Mouse (Mus musculus): Measurements from ENCODE around the gene 5730596B20Rik. TPM values are rescaled to one million over a fixed set of nuclear protein-coding genes. Genes with fewer than 3 reads are reported as not detected.

The 5730596B20Rik gene
- polyA plus RNA-seq, 1 experiment from 2014 or later: not detected

GRCm38 (mm10) chr6:52200073-52200750 is 22.9 kb downstream of the 5730596B20Rik start:
- Histone ChIP-seq H3K4me2 (ENCODE audit: low read length) (no peak overlapping the region), H3K4me3 (ENCODE audit: low read depth, low read length) (no peak overlapping the region), H3K36me3 (ENCODE audit: control insufficient read depth, insufficient read depth, low read length) (no peaks in the 10 kb centered on the region), H3K4me1 (ENCODE audit: control insufficient read depth, insufficient read depth, low read length) (peaks cover 3% of the 10 kb centered on the region; the same call in 1 of the 2 replicates), H3K9me3 (replicated peaks; ENCODE audit: control insufficient read depth, low read length, poor library complexity, severe bottlenecking) (no peaks in the 10 kb centered on the region), H3K27me3 (ENCODE audit: control insufficient read depth, insufficient read depth, low read depth, low read length) (peaks cover 91% of the 10 kb centered on the region), H3K9ac (ENCODE audit: low read depth, low read length) (no peak overlapping the region), H3K27ac (ENCODE audit: low read length) (no peak overlapping the region)
- no peak for ATAC-seq
- 2% methylated on average over 30 of the region's 30 CpGs for WGBS

GRCm38 (mm10) chr6:52200751-52201250 is 23.5 kb downstream of the 5730596B20Rik start:
- peaks cover 3% of the 10 kb centered on the region; the same call in 1 of the 2 replicates for H3K4me1 ChIP-seq (ENCODE audit: control insufficient read depth, insufficient read depth, low read length)
- no peak for ATAC-seq
- H3K27ac ChIP-seq (ENCODE audit: low read length): no peak overlapping the region
- peaks cover 92% of the 10 kb centered on the region for H3K27me3 ChIP-seq (ENCODE audit: control insufficient read depth, insufficient read depth, low read depth, low read length)
- H3K36me3 ChIP-seq (ENCODE audit: control insufficient read depth, insufficient read depth, low read length): no peaks in the 10 kb centered on the region
- no peak overlapping the region for H3K9ac ChIP-seq (ENCODE audit: low read depth, low read length)
- H3K4me2 ChIP-seq (ENCODE audit: low read length): no peak overlapping the region
- WGBS: 5% methylated on average over 10 of the region's 10 CpGs
- H3K9me3 ChIP-seq (replicated peaks; ENCODE audit: control insufficient read depth, low read length, poor library complexity, severe bottlenecking): no peaks in the 10 kb centered on the region
- no peak overlapping the region for H3K4me3 ChIP-seq (ENCODE audit: low read depth, low read length)

GRCm38 (mm10) chr6:52201269-52201668 is 24.0 kb downstream of the 5730596B20Rik start:
- 13% methylated on average over 1 of the region's 1 CpGs for WGBS
- H3K27ac ChIP-seq (ENCODE audit: low read length): no peak overlapping the region

GRCm38 (mm10) chr6:52202362-52203120 is 25.2 kb downstream of the 5730596B20Rik start:
- H3K27ac ChIP-seq (ENCODE audit: low read length): no peak overlapping the region
- WGBS: 3% methylated on average over 22 of the region's 22 CpGs
- peaks cover 91% of the 10 kb centered on the region for H3K27me3 ChIP-seq (ENCODE audit: control insufficient read depth, insufficient read depth, low read depth, low read length)
- H3K9me3 ChIP-seq (replicated peaks; ENCODE audit: control insufficient read depth, low read length, poor library complexity, severe bottlenecking): no peaks in the 10 kb centered on the region
- no peak overlapping the region for H3K9ac ChIP-seq (ENCODE audit: low read depth, low read length)
- H3K36me3 ChIP-seq (ENCODE audit: control insufficient read depth, insufficient read depth, low read length): no peaks in the 10 kb centered on the region
- no peak for ATAC-seq
- H3K4me1 ChIP-seq (ENCODE audit: control insufficient read depth, insufficient read depth, low read length): peaks cover 3% of the 10 kb centered on the region; the same call in 1 of the 2 replicates
- H3K4me3 ChIP-seq (ENCODE audit: low read depth, low read length): no peak overlapping the region
- H3K4me2 ChIP-seq (ENCODE audit: low read length): no peak overlapping the region

More at GRCm38 (mm10) chr6:52201269-52201668, 24.0 kb downstream of the 5730596B20Rik start:
- no peak overlapping the region for H3K4me3 ChIP-seq (ENCODE audit: low read depth, low read length)
- H3K9ac ChIP-seq (ENCODE audit: low read depth, low read length): no peak overlapping the region
- peaks cover 92% of the 10 kb centered on the region for H3K27me3 ChIP-seq (ENCODE audit: control insufficient read depth, insufficient read depth, low read depth, low read length)
- no peaks in the 10 kb centered on the region for H3K36me3 ChIP-seq (ENCODE audit: control insufficient read depth, insufficient read depth, low read length)
- peaks cover 3% of the 10 kb centered on the region; the same call in 1 of the 2 replicates for H3K4me1 ChIP-seq (ENCODE audit: control insufficient read depth, insufficient read depth, low read length)
- no peak for ATAC-seq
- no peak overlapping the region for H3K4me2 ChIP-seq (ENCODE audit: low read length)
- H3K9me3 ChIP-seq (replicated peaks; ENCODE audit: control insufficient read depth, low read length, poor library complexity, severe bottlenecking): no peaks in the 10 kb centered on the region

- Histone ChIP-seq H3K27ac (ENCODE audit: low read length) (no peak overlapping the region), H3K36me3 (ENCODE audit: control insufficient read depth, insufficient read depth, low read length) (no peaks in the 10 kb centered on the region), H3K9ac (ENCODE audit: low read depth, low read length) (no peak overlapping the region), H3K9me3 (replicated peaks; ENCODE audit: control insufficient read depth, low read length, poor library complexity, severe bottlenecking) (no peaks in the 10 kb centered on the region), H3K4me3 (ENCODE audit: low read depth, low read length) (no peak overlapping the region), H3K4me2 (ENCODE audit: low read length) (no peak overlapping the region), H3K27me3 (ENCODE audit: control insufficient read depth, insufficient read depth, low read depth, low read length) (peaks cover 88% of the 10 kb centered on the region), H3K4me1 (ENCODE audit: control insufficient read depth, insufficient read depth, low read length) (peaks cover 3% of the 10 kb centered on the region; the same call in 1 of the 2 replicates)
- under 1% methylated on average over 10 of the region's 10 CpGs for WGBS
- no peak for ATAC-seq
These were observed 25.7 kb downstream of the 5730596B20Rik start for GRCm38 (mm10) chr6:52203121-52203370.

- Histone ChIP-seq H3K27ac (ENCODE audit: low read length) (no peak overlapping the region), H3K9me3 (replicated peaks; ENCODE audit: control insufficient read depth, low read length, poor library complexity, severe bottlenecking) (no peaks in the 10 kb centered on the region), H3K36me3 (ENCODE audit: control insufficient read depth, insufficient read depth, low read length) (no peaks in the 10 kb centered on the region), H3K4me1 (ENCODE audit: control insufficient read depth, insufficient read depth, low read length) (peaks cover 3% of the 10 kb centered on the region; the same call in 1 of the 2 replicates), H3K4me3 (ENCODE audit: low read depth, low read length) (no peak overlapping the region; the same call in 1 of the 2 replicates), H3K4me2 (ENCODE audit: low read length) (0 out of 2 replicates have a peak overlapping the region, but pooled peaks have one; percentile 9), H3K27me3 (ENCODE audit: control insufficient read depth, insufficient read depth, low read depth, low read length) (peaks cover 88% of the 10 kb centered on the region), H3K9ac (ENCODE audit: low read depth, low read length) (no peak overlapping the region)
- ATAC-seq: no peak
- WGBS: under 1% methylated on average over 45 of the region's 46 CpGs
These were observed 26.2 kb downstream of the 5730596B20Rik start for GRCm38 (mm10) chr6:52203371-52204049.

- no peak for ATAC-seq
- Histone ChIP-seq H3K27ac (ENCODE audit: low read length) (no peak within 1 kb of the TSS), H3K4me3 (ENCODE audit: low read depth, low read length) (no peak within 1 kb of the TSS; the same call in 1 of the 2 replicates), H3K9me3 (replicated peaks; ENCODE audit: control insufficient read depth, low read length, poor library complexity, severe bottlenecking) (no peaks in the 10 kb centered on the region), H3K4me2 (ENCODE audit: low read length) (0 out of 2 replicates have a peak within 1 kb of the TSS, but pooled peaks have one; percentile 9), H3K36me3 (ENCODE audit: control insufficient read depth, insufficient read depth, low read length) (no peaks in the 10 kb centered on the region), H3K27me3 (ENCODE audit: control insufficient read depth, insufficient read depth, low read depth, low read length) (peaks cover 86% of the 10 kb centered on the region), H3K9ac (ENCODE audit: low read depth, low read length) (no peak within 1 kb of the TSS), H3K4me1 (ENCODE audit: control insufficient read depth, insufficient read depth, low read length) (peaks cover 3% of the 10 kb centered on the region; the same call in 1 of the 2 replicates)
- under 1% methylated on average over 65 of the region's 65 CpGs for WGBS
These were observed 26.9 kb downstream of the 5730596B20Rik start, which contains the start of gene Hoxa5 for GRCm38 (mm10) chr6:52204050-52204752. Gene Hoxa5, minus strand, starts transcription at chr6:52204587.

- H3K4me1 ChIP-seq (ENCODE audit: control insufficient read depth, insufficient read depth, low read length): peaks cover 3% of the 10 kb centered on the region; the same call in 1 of the 2 replicates
- 3% methylated on average over 14 of the region's 14 CpGs for WGBS
- H3K27ac ChIP-seq (ENCODE audit: low read length): no peak overlapping the region
- H3K36me3 ChIP-seq (ENCODE audit: control insufficient read depth, insufficient read depth, low read length): no peaks in the 10 kb centered on the region
- peaks cover 85% of the 10 kb centered on the region for H3K27me3 ChIP-seq (ENCODE audit: control insufficient read depth, insufficient read depth, low read depth, low read length)
- no peak overlapping the region for H3K4me3 ChIP-seq (ENCODE audit: low read depth, low read length)
- no peak for ATAC-seq
- H3K4me2 ChIP-seq (ENCODE audit: low read length): no peak overlapping the region
- no peaks in the 10 kb centered on the region for H3K9me3 ChIP-seq (replicated peaks; ENCODE audit: control insufficient read depth, low read length, poor library complexity, severe bottlenecking)
- no peak overlapping the region for H3K9ac ChIP-seq (ENCODE audit: low read depth, low read length)
These were observed 27.9 kb downstream of the 5730596B20Rik start for GRCm38 (mm10) chr6:52205221-52205620.
